Mouse (Mus musculus) c-Kit-positive CD71-negative TER-119-negative erythroid progenitor cells, embryonic 14.5 days (primary cell): ENCODE data around the gene Sema3b.
"Not testable (repeated sequence)": the region's sequence is repeated elsewhere in the genome, so short reads cannot be mapped to it uniquely, and the experiment has no call there.

Experiments
- DNase-seq: peaks from one replicate; pipeline ENCODE4 v3.0.0-alpha.2; 2013; ENCODE audit warnings: low read depth

Gene Sema3b

GRCm38 (mm10) chr9:107569270-107569669, 39.8 kb downstream of the Sema3b start:
- DNase-seq, result no peak

- peak; percentile 83 for DNase-seq
These were observed 40.4 kb downstream of the Sema3b start for GRCm38 (mm10) chr9:107568331-107569261.

GRCm38 (mm10) chr9:107567702-107568319, 41.2 kb downstream of the Sema3b start, which contains the start of gene Hyal2:
Gene Hyal2, plus strand, starts transcription at chr9:107567945.
- no peak for DNase-seq

GRCm38 (mm10) chr9:107566855-107567254, 42.2 kb downstream of the Sema3b start:
- DNase-seq, result no peak

GRCm38 (mm10) chr9:107566041-107566709, 42.9 kb downstream of the Sema3b start:
- peak; percentile 77 for DNase-seq

- not testable (repeated sequence) for DNase-seq
These were observed 43.5 kb downstream of the Sema3b start for GRCm38 (mm10) chr9:107565556-107565955.

- peak; percentile 88 for DNase-seq
These were observed 45.9 kb downstream of the Sema3b start, which contains the start of gene Tusc2 for GRCm38 (mm10) chr9:107563029-107563581. Gene Tusc2, plus strand, starts transcription at chr9:107563255.

- no peak for DNase-seq
These were observed 52.7 kb downstream of the Sema3b start for GRCm38 (mm10) chr9:107556346-107556745.

GRCm38 (mm10) chr9:107555701-107556100, 53.3 kb downstream of the Sema3b start:
- no peak for DNase-seq

- no peak for DNase-seq
These were observed 54.0 kb downstream of the Sema3b start for GRCm38 (mm10) chr9:107555031-107555457.

GRCm38 (mm10) chr9:107554319-107554825, 54.7 kb downstream of the Sema3b start:
- DNase-seq, result peak; percentile 94

- no peak for DNase-seq
These were observed 55.3 kb downstream of the Sema3b start for GRCm38 (mm10) chr9:107553541-107554318.

GRCm38 (mm10) chr9:107552690-107553393, 56.2 kb downstream of the Sema3b start:
- no peak for DNase-seq

- no peak for DNase-seq
These were observed 57.1 kb downstream of the Sema3b start for GRCm38 (mm10) chr9:107551890-107552355.

GRCm38 (mm10) chr9:107551117-107551889, 57.7 kb downstream of the Sema3b start, which contains the start of gene Rassf1:
Gene Rassf1, plus strand, starts transcription at chr9:107551555.
- no peak for DNase-seq

- DNase-seq, result no peak
These were observed 58.4 kb downstream of the Sema3b start for GRCm38 (mm10) chr9:107550491-107551116.

- no peak for DNase-seq
These were observed 59.5 kb downstream of the Sema3b start for GRCm38 (mm10) chr9:107549297-107550074.

GRCm38 (mm10) chr9:107548820-107549219, 60.2 kb downstream of the Sema3b start:
- DNase-seq, result no peak
